11 mouse cellular contexts compared by ENCODE assay signal in genomic region chr11:58982471-58983097, GRCm38 (mm10). TPM values are rescaled to one million over a fixed set of nuclear protein-coding genes. Genes with fewer than 3 reads are reported as not detected.
DNase-seq lines count a peak whose midpoint lies in the region; ATAC-seq and TF ChIP-seq lines count a peak whose summit lies in the region.
"Had no signal": no experiment of that assay in that cellular context is flagged by ENCODE, and none has a peak within 500 bp of the region (broad histone marks: within the 10 kb centered on the region; RNA-seq: fewer than 3 reads in every experiment).

No protein-coding gene starts in this region.

- no peak for TF ChIP-seq EP300 in heart, adult 2 months (IDR thresholded peaks at IDR 0.05; ENCODE audit: insufficient read depth, low read depth, low read length)

- H3K4me1 ChIP-seq in heart, adult 2 months (ENCODE audit: control insufficient read depth, insufficient read depth, low read length): peaks cover 32% of the 10 kb centered on the region
- peaks cover 18% of the 10 kb centered on the region for H3K4me1 ChIP-seq in midbrain, postnatal 0 days (ENCODE audit: insufficient read depth, low read length)

- no peak for TF ChIP-seq POLR2A in heart, adult 2 months (IDR thresholded peaks at IDR 0.05; ENCODE audit: insufficient read depth, low read depth, low read length)

- H3K27me3 ChIP-seq in heart, adult 2 months (ENCODE audit: control insufficient read depth, insufficient read depth, low read length): no peaks in the 10 kb centered on the region
- no peaks in the 10 kb centered on the region for H3K27me3 ChIP-seq in midbrain, postnatal 0 days (ENCODE audit: insufficient read depth, low read length)
- H3K27me3 ChIP-seq: forebrain, embryonic 13.5 days; megakaryocyte, embryonic 14.5 days had no signal

- H3K4me2 ChIP-seq in midbrain, postnatal 0 days (ENCODE audit: low read depth, low read length, poor library complexity, severe bottlenecking): no peak overlapping the region
- H3K4me2 ChIP-seq: forebrain, embryonic 13.5 days had no signal

- peak overlapping the region; percentile 26 for H3K27ac ChIP-seq in heart, adult 2 months
- H3K27ac ChIP-seq in midbrain, postnatal 0 days (ENCODE audit: low read depth, low read length): no peak overlapping the region
- H3K27ac ChIP-seq: forebrain, embryonic 13.5 days; hindbrain, embryonic 10.5 days had no signal

- H3K36me3 ChIP-seq in heart, adult 2 months (ENCODE audit: control insufficient read depth, insufficient read depth, low read length): peaks cover 8% of the 10 kb centered on the region
- peaks cover 42% of the 10 kb centered on the region for H3K36me3 ChIP-seq in midbrain, postnatal 0 days (ENCODE audit: insufficient read depth, low read length)

- no peak for ATAC-seq in midbrain, postnatal 0 days (ENCODE audit: low FRiP score)
- ATAC-seq: forebrain, embryonic 13.5 days had no signal

- no peak overlapping the region for H3K4me3 ChIP-seq in heart, adult 2 months
- H3K4me3 ChIP-seq in midbrain, postnatal 0 days (ENCODE audit: low read depth, low read length): no peak overlapping the region
- H3K4me3 ChIP-seq: forebrain, embryonic 13.5 days; hindbrain, embryonic 10.5 days had no signal

- peaks cover 3% of the 10 kb centered on the region for H3K79me2 ChIP-seq in heart, adult 2 months (replicated peaks; ENCODE audit: control insufficient read depth, insufficient read depth, low read length)

- WGBS in heart, adult 2 months: 79% methylated on average over 18 of the region's 18 CpGs
- 89% methylated on average over 18 of the region's 18 CpGs for WGBS in midbrain, postnatal 0 days

- intact Hi-C loops in heart, adult 2 months (cut with DNase I): no loop called here

- no peak for TF ChIP-seq CTCF in heart, adult 2 months (IDR thresholded peaks at IDR 0.05)
- no peak for TF ChIP-seq CTCF in midbrain, postnatal 0 days (IDR thresholded peaks at IDR 0.05)

- no peak overlapping the region for H3K9ac ChIP-seq in heart, adult 2 months (ENCODE audit: low read depth, low read length)
- H3K9ac ChIP-seq in midbrain, postnatal 0 days (replicated peaks; ENCODE audit: low read length, poor library complexity, severe bottlenecking): no peak overlapping the region
- H3K9ac ChIP-seq: forebrain, embryonic 13.5 days had no signal

- DNase-seq in heart, adult 2 months: no peak
- no peak for DNase-seq in heart, postnatal 4 days
- peak; percentile 38 for DNase-seq in lung, postnatal 36 days
- DNase-seq in lung, postnatal 14 days: no peak
- peak; percentile 56 for DNase-seq in skeletal muscle tissue, adult 2 months (ENCODE audit: low read depth, low spot score)
- DNase-seq in testis, postnatal 14 days (ENCODE audit: low spot score): no peak
- DNase-seq in midbrain, postnatal 0 days (ENCODE audit: low spot score): no peak
- DNase-seq in kidney, postnatal 10 days: no peak

- H3K9me3 ChIP-seq in midbrain, postnatal 0 days (ENCODE audit: low read length): no peaks in the 10 kb centered on the region
- H3K9me3 ChIP-seq: forebrain, embryonic 13.5 days; hindbrain, embryonic 10.5 days; megakaryocyte, embryonic 14.5 days had no signal

RNA-seq across cellular contexts. Expression of gene Trim11, which starts 4.7 kb away (rescaled TPM):
- 10 to 100 TPM; 11.9 to 14.0 TPM for total RNA-seq in heart, adult 2 months (2021)
- polyA plus RNA-seq in heart, adult 2 months (2012; rRNA removed): 14.3 and 19.4 TPM in 2 replicates
- 10 to 100 TPM; 21.3 TPM for total RNA-seq in heart, postnatal 4 days (2021)
- 23.7 and 27.8 TPM in 2 replicates for total RNA-seq in midbrain, postnatal 0 days (2014; rRNA removed)
- polyA plus RNA-seq in midbrain, postnatal 0 days (2015; fragmentation: Nextera tagmentation; extraction: Ambion mirVana): 15.2 and 16.5 TPM in 2 replicates

RNA-seq across cellular contexts. Expression of gene Hist3h2a, which starts 28.1 kb away (rescaled TPM):
- total RNA-seq in heart, adult 2 months (2021): 10 to 100 TPM; 13.6 to 14.0 TPM
- 12.6 and 15.4 TPM in 2 replicates for polyA plus RNA-seq in heart, adult 2 months (2012; rRNA removed)
- total RNA-seq in heart, postnatal 4 days (2021): 10 to 100 TPM; 46.8 to 50.0 TPM
- total RNA-seq in midbrain, postnatal 0 days (2014; rRNA removed): 163 and 242 TPM in 2 replicates
- polyA plus RNA-seq in midbrain, postnatal 0 days (2015; fragmentation: Nextera tagmentation; extraction: Ambion mirVana): 42.0 and 46.2 TPM in 2 replicates

RNA-seq across cellular contexts. Expression of gene Trim17, which starts 28.1 kb away (rescaled TPM):
- under 1 TPM in 1 of 2 experiments, not detected in 1; 0.07 TPM for total RNA-seq in heart, adult 2 months (2021)
- 0.20 and 0.37 TPM in 2 replicates for polyA plus RNA-seq in heart, adult 2 months (2012; rRNA removed)
- under 1 TPM in 1 of 2 experiments, not detected in 1; 0.10 TPM for total RNA-seq in heart, postnatal 4 days (2021)
- 2.2 and 6.2 TPM in 2 replicates for total RNA-seq in midbrain, postnatal 0 days (2014; rRNA removed)
- polyA plus RNA-seq in midbrain, postnatal 0 days (2015; fragmentation: Nextera tagmentation; extraction: Ambion mirVana): 0.67 and 0.72 TPM in 2 replicates

RNA-seq across cellular contexts. Expression of gene Hist3h2ba, which starts 33.9 kb away (rescaled TPM):
- total RNA-seq in heart, adult 2 months (2021): 1 to 10 TPM in 1 of 2 experiments, under 1 TPM in 1; 0.81 to 1.1 TPM
- 0.67 and 1.5 TPM in 2 replicates for polyA plus RNA-seq in heart, adult 2 months (2012; rRNA removed)
- total RNA-seq in heart, postnatal 4 days (2021): 10 to 100 TPM; 21.8 to 22.6 TPM
- total RNA-seq in midbrain, postnatal 0 days (2014; rRNA removed): 552 and 1,117 TPM in 2 replicates
- 114 and 126 TPM in 2 replicates for polyA plus RNA-seq in midbrain, postnatal 0 days (2015; fragmentation: Nextera tagmentation; extraction: Ambion mirVana)

RNA-seq across cellular contexts. Expression of gene Rnf187, which starts 43.9 kb away (rescaled TPM):
- 100 to 1,000 TPM; 164 to 177 TPM for total RNA-seq in heart, adult 2 months (2021)
- polyA plus RNA-seq in heart, adult 2 months (2012; rRNA removed): 182 and 190 TPM in 2 replicates
- total RNA-seq in heart, postnatal 4 days (2021): 100 to 1,000 TPM; 161 to 165 TPM
- 925 and 964 TPM in 2 replicates for total RNA-seq in midbrain, postnatal 0 days (2014; rRNA removed)
- 700 and 703 TPM in 2 replicates for polyA plus RNA-seq in midbrain, postnatal 0 days (2015; fragmentation: Nextera tagmentation; extraction: Ambion mirVana)

Comparison
In these comparisons a context has a peak if more than half of its experiments do, and no peak if none do; other contexts are left out.
1. DNase-seq: peak in lung, postnatal 36 days (single experiment) and skeletal muscle tissue, adult 2 months (single experiment); none in heart, adult 2 months (0 of 2), heart, postnatal 4 days (single experiment), lung, postnatal 14 days (single experiment), testis, postnatal 14 days (single experiment), midbrain, postnatal 0 days (single experiment) and kidney, postnatal 10 days (single experiment).